Mouse (Mus musculus) midbrain, embryonic 11.5 days (tissue): Measurements from ENCODE around the gene Olfr1368. TPM values are rescaled to one million over a fixed set of nuclear protein-coding genes. Genes with fewer than 3 reads are reported as not detected.
A peak's percentile ranks its signal among the peaks of the same experiment; 100 is the strongest.
"Not testable (repeated sequence)": the region's sequence is repeated elsewhere in the genome, so short reads cannot be mapped to it uniquely, and the experiment has no call there.

Experiments used
- ATAC-seq: fragments of 200-750 bp; cut with Nextera tagmentation; 2 replicates; pipeline ENCODE4 v1.8.0; 2017; ENCODE audit warnings: moderate TSS enrichment, moderate library complexity; ENCODE audit not compliant: low FRiP score
- DNase-seq: peaks from one replicate; pipeline ENCODE4 v3.0.0; 2015; ENCODE audit warnings: low spot score; ENCODE audit errors: missing footprints
- H3K27ac ChIP-seq: fragments of 300-500 bp; sonication (generic); 2 replicates; pipeline ENCODE4 v1.5.1; 2014; ENCODE audit warnings: low read depth, low read length
- H3K27me3 ChIP-seq: fragments of 300-500 bp; sonication (generic); 2 replicates; pipeline ENCODE4 v1.6.1; 2014; ENCODE audit warnings: mild to moderate bottlenecking, low read length, moderate library complexity, mixed read lengths; ENCODE audit not compliant: control insufficient read depth, insufficient read depth
- H3K36me3 ChIP-seq: fragments of 300-500 bp; sonication (generic); 2 replicates; pipeline ENCODE4 v1.6.1; 2014; ENCODE audit warnings: mild to moderate bottlenecking, low read length, moderate library complexity, mixed read lengths; ENCODE audit not compliant: control insufficient read depth, insufficient read depth
- H3K4me1 ChIP-seq: fragments of 300-500 bp; sonication (generic); 2 replicates; pipeline ENCODE4 v1.6.1; 2014; ENCODE audit warnings: low read length; ENCODE audit not compliant: control insufficient read depth, insufficient read depth
- H3K4me2 ChIP-seq: fragments of 300-500 bp; sonication (generic); 2 replicates; pipeline ENCODE4 v1.6.1; 2014; ENCODE audit warnings: mild to moderate bottlenecking, moderate library complexity
- H3K4me3 ChIP-seq: fragments of 300-500 bp; sonication (generic); 2 replicates; pipeline ENCODE4 v1.5.1; 2014; ENCODE audit warnings: low read depth, low read length
- H3K9ac ChIP-seq: fragments of 300-500 bp; sonication (generic); 2 replicates; pipeline ENCODE4 v1.6.1; 2014; ENCODE audit warnings: low read length
- H3K9me3 ChIP-seq: fragments of 300-500 bp; sonication (generic); 2 replicates; pipeline ENCODE4 v1.6.1; 2016; ENCODE audit warnings: low read length; ENCODE audit not compliant: control insufficient read depth
- WGBS: fragments of 180-500 bp; shearing (Covaris S2); extraction: QIAGEN DNeasy Blood & Tissue Kit; methylation state at CpG from one replicate; pipeline ENCODE4 v1.1.7; 2014; 5-methylcytosine and 5-hydroxymethylcytosine counted together
- polyA plus RNA-seq: library from polyadenylated mRNA; unstranded; fragments of >200 nt; fragmentation: Nextera tagmentation; extraction: Ambion mirVana; gene quantifications from 2 replicates; pipeline ENCODE4 v1.2.1, GENCODE M21; 2014

Olfr1368 gene
- polyA plus RNA-seq, 1 experiment from 2014 or later, result not detected

DNA sequence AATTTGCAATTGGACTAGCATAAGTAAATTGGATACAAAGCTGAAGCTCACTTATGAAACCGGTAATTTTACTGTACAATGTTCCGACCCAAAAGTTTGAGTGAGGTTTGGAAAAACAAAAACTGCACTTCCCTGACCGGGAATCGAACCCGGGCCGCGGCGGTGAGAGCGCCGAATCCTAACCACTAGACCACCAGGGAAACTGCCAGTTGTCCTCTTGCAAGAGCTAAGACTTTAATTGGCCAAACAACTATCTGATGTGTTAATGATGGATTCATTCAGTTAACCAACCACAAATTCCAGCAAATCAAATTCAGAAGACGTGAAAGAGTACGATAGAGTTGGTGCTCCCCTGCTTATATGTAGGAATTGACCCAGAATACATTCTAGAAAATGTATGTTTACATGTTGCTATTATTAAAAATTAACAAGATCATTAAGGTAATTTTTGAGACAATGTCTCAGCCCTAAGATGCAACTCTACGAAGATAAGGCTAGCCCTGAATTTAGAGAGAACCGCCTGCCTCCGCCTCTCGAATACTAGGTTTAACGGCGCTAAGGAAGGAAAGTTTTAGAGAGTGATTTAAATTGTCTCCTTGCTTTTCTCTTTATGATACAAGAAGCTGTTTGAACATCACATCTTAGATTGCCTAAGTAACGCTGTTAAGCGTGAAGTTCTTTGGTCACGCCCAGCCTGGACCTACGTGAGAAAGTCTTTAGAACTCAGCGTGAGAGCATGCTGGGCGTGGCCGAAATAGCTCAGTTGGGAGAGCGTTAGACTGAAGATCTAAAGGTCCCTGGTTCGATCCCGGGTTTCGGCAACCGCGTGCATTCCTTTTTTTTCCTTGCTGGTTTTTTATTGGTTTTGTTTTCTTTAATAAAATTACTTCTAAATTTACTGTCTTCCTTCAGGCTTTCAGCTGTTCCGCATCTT lies 15.3 kb upstream of the Olfr1368 start:
- Histone ChIP-seq H3K4me1 (no peaks in the 10 kb centered on the region), H3K9me3 (no peaks in the 10 kb centered on the region), H3K27ac (no peak overlapping the region), H3K27me3 (no peaks in the 10 kb centered on the region), H3K36me3 (no peaks in the 10 kb centered on the region), H3K9ac (peak overlapping the region; percentile 14; the same call in 1 of the 2 replicates), H3K4me3 (peak overlapping the region; percentile 45), H3K4me2 (peak overlapping the region; percentile 68)
- WGBS, result 1% methylated on average over 32 of the region's 32 CpGs
- ATAC-seq (peak; percentile 90), DNase-seq (peak; percentile 100)

DNA sequence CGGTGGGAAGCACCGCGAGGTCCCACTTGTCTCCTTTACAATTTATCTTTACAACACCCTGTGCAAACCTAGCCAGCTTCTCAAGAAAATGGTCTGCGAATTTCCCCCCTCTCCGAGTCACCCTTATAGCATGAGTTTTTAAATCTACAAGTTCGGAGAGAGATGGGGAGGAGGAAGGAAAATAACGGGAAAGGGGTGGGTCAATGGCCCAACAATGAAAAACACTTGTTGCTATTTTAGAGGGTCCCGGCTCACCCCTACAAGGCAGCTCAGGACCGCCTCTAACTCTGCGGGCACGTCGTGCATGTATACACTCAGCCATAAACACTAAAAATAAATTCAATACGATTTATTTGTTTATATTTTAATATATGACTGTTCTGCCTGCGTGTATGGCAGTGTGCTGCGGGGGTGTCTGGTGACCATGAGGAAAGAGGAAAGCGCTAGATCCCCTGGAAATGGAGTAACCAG lies 14.4 kb upstream of the Olfr1368 start:
- Histone ChIP-seq H3K4me1 (no peaks in the 10 kb centered on the region), H3K36me3 (no peaks in the 10 kb centered on the region), H3K9ac (peak overlapping the region; percentile 31), H3K9me3 (no peaks in the 10 kb centered on the region), H3K27ac (no peak overlapping the region), H3K4me2 (peak overlapping the region; percentile 68), H3K27me3 (no peaks in the 10 kb centered on the region), H3K4me3 (peak overlapping the region; percentile 45)
- WGBS, result under 1% methylated on average over 16 of the region's 16 CpGs
- DNase-seq (peak; percentile 92), ATAC-seq (peak; percentile 33)

DNA sequence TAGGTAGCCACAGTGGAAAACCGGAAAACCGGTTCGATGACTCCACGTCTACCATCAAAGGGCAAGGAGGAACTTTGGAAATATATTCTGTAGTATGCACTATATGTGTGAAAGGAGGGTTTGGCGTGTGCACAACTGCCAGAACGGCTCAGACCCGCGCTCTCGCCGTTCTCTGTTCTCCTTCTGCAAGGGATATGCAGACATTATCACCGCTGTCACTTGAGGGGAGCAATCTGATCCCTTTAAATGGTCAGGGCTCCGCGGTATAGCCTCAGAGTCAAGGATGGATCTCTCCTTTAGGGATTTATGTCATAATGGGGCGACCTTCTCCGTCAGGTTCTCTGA lies 13.8 kb upstream of the Olfr1368 start:
- WGBS, result under 1% methylated on average over 15 of the region's 15 CpGs
- H3K36me3 ChIP-seq, result no peaks in the 10 kb centered on the region
- H3K4me1 ChIP-seq, result no peaks in the 10 kb centered on the region
- DNase-seq, result no peak
- peak overlapping the region; percentile 68 for H3K4me2 ChIP-seq
- peak overlapping the region; percentile 29; the same call in 1 of the 2 replicates for H3K9ac ChIP-seq
- no peak for ATAC-seq
- peak overlapping the region; percentile 45 for H3K4me3 ChIP-seq
- H3K27me3 ChIP-seq, result no peaks in the 10 kb centered on the region
- H3K9me3 ChIP-seq, result no peaks in the 10 kb centered on the region
- H3K27ac ChIP-seq, result no peak overlapping the region

DNA sequence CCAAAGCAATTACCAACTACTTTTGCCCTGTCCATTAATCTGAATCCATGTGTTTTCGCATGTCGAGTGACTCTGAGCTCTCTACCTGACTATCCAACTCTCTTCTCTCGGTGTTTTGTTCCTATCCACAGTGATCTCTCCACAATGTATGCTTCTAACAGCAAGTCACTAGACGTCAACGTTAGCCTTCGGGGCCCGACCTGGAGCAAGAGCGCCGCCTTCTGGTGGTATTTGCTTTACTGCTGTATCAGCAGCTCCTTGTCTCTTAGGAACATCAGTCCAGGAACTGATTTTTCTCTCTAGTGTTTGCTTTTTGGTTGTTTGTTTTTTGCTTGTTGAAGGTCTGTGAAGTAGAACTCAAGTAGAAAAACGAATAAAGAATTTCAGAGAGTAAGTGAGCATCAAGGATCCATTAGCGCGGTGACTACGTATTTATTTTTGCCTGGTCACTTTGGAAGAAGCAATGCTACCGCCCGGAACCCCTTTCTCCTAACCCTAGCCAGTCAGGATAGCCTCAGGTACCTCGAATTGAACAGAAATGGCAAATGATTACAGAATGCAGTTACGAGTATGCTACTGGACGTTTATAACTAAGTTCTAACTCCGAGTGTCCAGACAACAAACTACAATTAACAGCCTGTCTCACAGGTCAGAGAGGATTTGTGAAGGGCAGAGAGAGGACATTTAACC lies 13.3 kb upstream of the Olfr1368 start:
- H3K9me3 ChIP-seq, result no peaks in the 10 kb centered on the region
- H3K27me3 ChIP-seq, result no peaks in the 10 kb centered on the region
- peak; percentile 98 for DNase-seq
- H3K9ac ChIP-seq, result peak overlapping the region; percentile 29; the same call in 1 of the 2 replicates
- H3K4me2 ChIP-seq, result peak overlapping the region; percentile 68
- H3K36me3 ChIP-seq, result no peaks in the 10 kb centered on the region
- H3K4me3 ChIP-seq, result peak overlapping the region; percentile 45
- under 1% methylated on average over 19 of the region's 19 CpGs for WGBS
- no peaks in the 10 kb centered on the region for H3K4me1 ChIP-seq
- peak; percentile 31; the same call in 1 of the 2 replicates for ATAC-seq
- H3K27ac ChIP-seq, result no peak overlapping the region

DNA sequence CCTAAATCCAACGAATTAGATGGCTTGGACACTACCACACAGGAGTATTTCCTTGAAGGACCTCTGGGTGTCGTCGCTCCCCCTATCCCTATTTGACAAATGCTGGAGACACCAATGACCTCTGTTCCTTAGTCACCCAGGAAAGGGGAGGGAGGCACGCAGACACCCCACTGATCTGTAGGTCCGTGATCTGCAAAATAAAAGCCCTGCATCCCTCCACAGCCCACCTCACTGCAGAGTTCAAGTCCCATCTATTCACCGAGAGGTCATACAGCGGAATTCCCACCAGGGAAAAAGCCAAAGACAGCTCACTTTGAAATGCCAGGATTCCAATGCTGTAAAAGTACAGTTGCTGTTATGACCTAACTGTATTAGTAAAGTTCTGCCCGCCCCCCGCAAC lies 12.4 kb upstream of the Olfr1368 start:
- Histone ChIP-seq H3K9ac (no peak overlapping the region), H3K4me2 (peak overlapping the region; percentile 68; the same call in 1 of the 2 replicates), H3K36me3 (no peaks in the 10 kb centered on the region), H3K4me1 (no peaks in the 10 kb centered on the region), H3K27ac (no peak overlapping the region), H3K27me3 (no peaks in the 10 kb centered on the region), H3K9me3 (no peaks in the 10 kb centered on the region), H3K4me3 (no peak overlapping the region)
- peak; percentile 77 for DNase-seq
- 7% methylated on average over 9 of the region's 9 CpGs for WGBS
- ATAC-seq, result no peak

- Histone ChIP-seq H3K4me3 (no peak overlapping the region), H3K4me1 (no peaks in the 10 kb centered on the region), H3K4me2 (no peak overlapping the region), H3K27ac (no peak overlapping the region), H3K9me3 (no peaks in the 10 kb centered on the region), H3K9ac (no peak overlapping the region), H3K27me3 (no peaks in the 10 kb centered on the region), H3K36me3 (no peaks in the 10 kb centered on the region)
- ATAC-seq (no peak), DNase-seq (no peak)
- 83% methylated on average over 5 of the region's 5 CpGs for WGBS
Measured at GRCm38 (mm10) chr13:21155888-21156287, 10.2 kb upstream of the Olfr1368 start.

GRCm38 (mm10) chr13:21142421-21142820 lies 3.2 kb downstream of the Olfr1368 start:
- Histone ChIP-seq H3K4me2 (no peak overlapping the region), H3K27ac (no peak overlapping the region), H3K36me3 (no peaks in the 10 kb centered on the region), H3K9ac (no peak overlapping the region), H3K27me3 (no peaks in the 10 kb centered on the region), H3K9me3 (no peaks in the 10 kb centered on the region), H3K4me3 (no peak overlapping the region), H3K4me1 (no peaks in the 10 kb centered on the region)
- 50% methylated on average over 8 of the region's 8 CpGs for WGBS
- ATAC-seq (no peak), DNase-seq (no peak)

DNA sequence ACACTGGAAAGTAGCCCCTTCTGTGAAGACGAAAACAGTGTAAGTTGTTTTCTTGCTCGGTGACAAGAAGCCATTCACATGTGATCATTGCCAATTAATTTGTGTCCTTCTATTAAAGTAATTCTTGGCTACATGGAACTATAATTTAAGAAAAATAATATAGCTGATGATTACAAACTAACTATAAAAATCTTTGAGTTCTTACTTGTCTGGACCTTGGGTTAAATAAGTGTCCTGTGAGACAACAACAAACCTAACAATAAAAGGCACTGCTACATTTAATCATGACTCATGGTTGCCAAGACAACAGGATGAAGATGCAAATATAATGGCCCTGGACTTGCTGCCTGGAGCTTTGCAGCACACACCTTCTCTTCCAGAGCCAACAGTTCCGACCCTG lies 16.3 kb downstream of the Olfr1368 start, which contains the start of gene Olfr263:
Gene Olfr263, plus strand, starts transcription at position 301 of the 400 bp plus-strand sequence.
- H3K4me3 ChIP-seq, ATAC-seq: not testable (repeated sequence)

GRCm38 (mm10) chr13:21114121-21114520 lies 31.5 kb downstream of the Olfr1368 start:
- H3K27ac ChIP-seq, result no peak overlapping the region
- no peaks in the 10 kb centered on the region for H3K36me3 ChIP-seq
- H3K4me3 ChIP-seq, result no peak overlapping the region
- H3K27me3 ChIP-seq, result no peaks in the 10 kb centered on the region
- H3K4me1 ChIP-seq, result no peaks in the 10 kb centered on the region
- no peaks in the 10 kb centered on the region for H3K9me3 ChIP-seq
- WGBS, result 87% methylated on average over 4 of the region's 4 CpGs
- DNase-seq (no peak), ATAC-seq (no peak)
- no peak overlapping the region for H3K4me2 ChIP-seq
- H3K9ac ChIP-seq, result no peak overlapping the region

More for the DNA sequence above, 16.3 kb downstream of the Olfr1368 start, which contains the start of gene Olfr263:
- WGBS, result 82% methylated on average over 3 of the region's 3 CpGs
- not testable (repeated sequence) for H3K4me2 ChIP-seq, DNase-seq, H3K27ac ChIP-seq, H3K4me1 ChIP-seq, H3K27me3 ChIP-seq, H3K9ac ChIP-seq, H3K9me3 ChIP-seq, H3K36me3 ChIP-seq
